Mouse (Mus musculus) T-helper 2 cell (primary cell): ENCODE measurements around the gene Nup210l.

Experiments
- in situ Hi-C: fragments of 300-600 bp; cut with MboI, MseI; formaldehyde crosslinking; loops from one replicate; pipeline ENCODE4 v1.15.1; 2025; ENCODE audit warnings: high pct_unique_total_duplicates

Nup210l gene

DNA sequence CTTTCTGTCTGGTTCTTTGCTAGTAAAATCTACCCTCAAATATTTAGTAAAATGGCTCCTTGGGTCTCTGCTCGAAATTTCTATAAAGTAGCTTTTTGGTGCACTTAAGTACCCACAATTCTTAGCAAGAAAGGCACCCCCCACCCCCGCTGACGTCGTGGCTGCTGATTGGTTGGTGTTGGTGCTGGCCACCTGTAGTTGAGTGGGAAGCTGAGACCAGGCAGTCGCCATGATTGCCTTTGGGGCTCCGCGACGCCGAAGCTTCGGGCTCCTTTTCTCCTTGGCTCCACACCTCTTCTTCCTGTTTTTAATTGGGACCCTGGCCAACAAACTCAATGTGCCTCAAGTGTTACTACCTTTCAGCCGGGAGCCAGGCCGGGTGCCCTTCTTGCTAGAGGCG is at the start of gene Nup210l:
Gene Nup210l (plus strand): TSS at position 195 of the 400 bp plus-strand sequence.
- in situ Hi-C loops: no loop called here

DNA sequence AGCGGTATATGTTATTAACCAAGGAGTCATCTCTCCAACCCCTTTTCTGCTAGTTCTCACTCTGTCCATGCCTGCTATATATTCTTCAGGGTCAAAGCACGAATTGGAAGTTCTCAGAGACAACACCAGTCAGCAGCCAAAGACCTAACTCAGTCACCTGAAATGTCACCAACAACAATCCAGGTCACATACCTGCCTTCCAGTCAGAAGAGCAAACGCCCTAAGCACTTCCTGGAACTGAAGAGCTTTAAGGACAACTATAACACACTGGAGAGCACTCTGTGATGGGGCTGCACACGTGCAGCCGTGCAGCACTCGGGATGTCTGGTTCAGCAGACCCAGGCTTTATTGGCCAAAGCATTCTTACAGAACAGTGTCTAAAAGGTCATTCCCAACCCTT is 42.4 kb upstream of the Nup210l start:
- in situ Hi-C loops: no loop called here

DNA sequence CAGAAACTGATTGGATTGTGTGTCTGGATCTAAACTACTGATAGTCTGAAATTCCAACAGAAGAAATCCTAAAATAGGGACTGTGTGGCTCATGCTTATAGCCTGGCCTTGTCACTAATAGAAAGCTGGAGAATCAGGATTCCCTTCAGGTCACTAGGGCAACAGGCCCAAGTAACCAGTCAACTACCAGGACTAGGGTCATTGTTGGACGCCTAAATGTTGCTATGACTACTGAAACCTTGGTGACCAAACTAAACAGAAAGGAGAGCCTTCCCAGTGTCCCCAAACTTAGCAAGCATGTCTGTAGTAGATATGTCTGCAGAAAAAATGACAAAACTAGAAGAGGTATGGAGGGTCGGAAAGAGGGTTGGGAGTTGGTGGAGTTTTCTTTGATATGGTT is 41.4 kb upstream of the Nup210l start:
- in situ Hi-C loops: no loop called here

DNA sequence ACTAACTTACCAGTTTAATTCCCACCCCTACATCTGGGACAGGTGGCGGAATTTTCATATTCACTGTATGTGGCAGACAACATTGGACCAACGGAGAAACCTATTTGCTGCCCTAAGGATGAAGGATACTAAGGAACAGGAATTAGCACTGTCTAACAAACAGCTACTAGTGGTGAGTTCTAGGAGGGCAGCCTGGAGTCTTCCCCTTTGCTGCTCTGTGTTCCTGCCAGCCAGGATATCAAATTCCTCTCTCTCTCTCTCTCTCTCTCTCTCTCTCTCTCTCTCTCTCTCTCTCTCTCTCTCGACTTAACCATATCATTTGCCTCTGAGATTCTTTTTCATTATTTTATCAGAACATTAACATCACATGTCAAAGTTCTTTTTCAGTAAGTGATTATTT is 39.5 kb upstream of the Nup210l start:
- in situ Hi-C loops: no loop called here

DNA sequence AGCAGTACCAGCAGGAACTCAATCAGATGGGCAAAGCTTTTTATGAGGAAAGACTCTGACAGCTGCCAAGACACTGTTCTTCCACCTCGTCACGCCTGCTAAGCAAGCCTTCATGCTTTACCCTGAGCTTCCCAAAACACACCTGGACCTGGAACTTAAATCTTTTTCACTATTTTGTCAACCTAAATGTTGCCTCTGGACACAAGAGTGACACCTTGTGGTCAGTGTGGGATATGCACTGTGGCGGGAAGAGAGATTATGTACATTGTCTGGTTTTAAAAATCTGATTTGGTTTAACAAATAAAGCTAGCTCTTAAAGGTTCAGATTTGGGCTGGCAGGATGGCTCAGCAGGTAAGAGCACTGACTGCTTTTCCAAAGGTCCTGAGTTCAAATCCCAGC is 38.4 kb upstream of the Nup210l start:
- in situ Hi-C loops: no loop called here

DNA sequence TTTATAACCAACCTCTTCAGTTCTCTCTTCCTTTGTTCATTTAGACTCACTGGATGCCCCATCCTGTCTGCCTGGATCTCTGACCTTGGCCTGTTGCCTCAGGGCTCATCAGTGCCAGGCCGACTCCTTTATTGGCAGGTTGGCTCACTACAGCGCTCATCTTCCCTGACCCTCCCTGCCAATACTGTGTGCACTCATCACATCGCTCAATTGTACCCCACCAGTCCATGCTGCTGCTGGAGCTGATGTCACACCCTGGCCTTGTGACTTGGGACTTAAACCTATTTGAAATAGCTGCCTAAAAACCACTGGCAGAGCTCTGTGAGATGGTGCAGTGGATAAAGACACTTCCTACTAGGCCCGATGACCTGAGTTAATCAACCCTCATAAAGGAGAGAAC is 36.1 kb upstream of the Nup210l start:
- in situ Hi-C loops: no loop called here

DNA sequence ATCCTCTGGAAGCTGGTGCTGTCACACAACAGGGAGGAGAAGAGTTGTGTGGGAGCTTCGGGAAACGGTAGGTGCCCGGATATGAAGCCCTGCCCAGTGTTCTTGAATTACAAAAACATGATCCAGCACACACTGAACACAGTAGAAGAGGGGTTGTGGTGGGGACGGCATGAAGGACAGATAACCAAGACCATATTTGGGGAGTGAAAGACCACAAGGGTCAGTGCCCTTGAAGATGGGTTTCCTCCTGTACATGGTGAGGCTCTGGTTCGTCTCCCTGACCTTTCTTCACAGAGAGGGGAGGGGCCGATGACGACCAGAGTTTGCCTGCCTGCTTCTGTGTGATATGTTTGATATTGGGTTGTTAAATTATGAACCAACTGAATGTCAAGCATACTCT is 34.2 kb upstream of the Nup210l start:
- in situ Hi-C loops: loop anchor here (10.0 kb wide), 1 partner anchor 1385 kb away; the partner anchor contains the start of gene Khdc4

DNA sequence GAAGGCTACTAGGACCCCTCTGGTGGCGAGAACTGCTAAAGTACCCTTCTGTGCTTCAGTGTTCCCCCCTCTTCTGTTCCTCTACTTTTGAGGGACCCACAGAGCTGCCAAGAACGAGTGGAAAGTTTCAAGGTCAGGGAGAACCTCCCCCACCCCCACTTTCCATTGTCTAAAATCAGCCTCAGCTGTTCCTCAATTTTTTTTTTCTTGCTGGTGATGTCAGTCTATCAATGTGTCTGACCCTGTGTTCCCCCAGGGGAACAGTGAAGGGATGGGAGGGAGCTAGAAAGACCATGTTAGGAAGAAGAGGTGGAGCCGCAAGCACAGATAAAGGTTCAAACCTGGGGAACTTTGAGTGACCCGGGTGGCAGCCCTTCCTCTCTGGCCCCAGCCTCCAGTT is 31.6 kb upstream of the Nup210l start, which contains the start of gene Tpm3:
Gene Tpm3 (plus strand): TSS at position 356 of the 400 bp plus-strand sequence.
- in situ Hi-C loops: loop anchor here (10.0 kb wide), 1 partner anchor 1387 kb away; the partner anchor contains the start of gene Khdc4

DNA sequence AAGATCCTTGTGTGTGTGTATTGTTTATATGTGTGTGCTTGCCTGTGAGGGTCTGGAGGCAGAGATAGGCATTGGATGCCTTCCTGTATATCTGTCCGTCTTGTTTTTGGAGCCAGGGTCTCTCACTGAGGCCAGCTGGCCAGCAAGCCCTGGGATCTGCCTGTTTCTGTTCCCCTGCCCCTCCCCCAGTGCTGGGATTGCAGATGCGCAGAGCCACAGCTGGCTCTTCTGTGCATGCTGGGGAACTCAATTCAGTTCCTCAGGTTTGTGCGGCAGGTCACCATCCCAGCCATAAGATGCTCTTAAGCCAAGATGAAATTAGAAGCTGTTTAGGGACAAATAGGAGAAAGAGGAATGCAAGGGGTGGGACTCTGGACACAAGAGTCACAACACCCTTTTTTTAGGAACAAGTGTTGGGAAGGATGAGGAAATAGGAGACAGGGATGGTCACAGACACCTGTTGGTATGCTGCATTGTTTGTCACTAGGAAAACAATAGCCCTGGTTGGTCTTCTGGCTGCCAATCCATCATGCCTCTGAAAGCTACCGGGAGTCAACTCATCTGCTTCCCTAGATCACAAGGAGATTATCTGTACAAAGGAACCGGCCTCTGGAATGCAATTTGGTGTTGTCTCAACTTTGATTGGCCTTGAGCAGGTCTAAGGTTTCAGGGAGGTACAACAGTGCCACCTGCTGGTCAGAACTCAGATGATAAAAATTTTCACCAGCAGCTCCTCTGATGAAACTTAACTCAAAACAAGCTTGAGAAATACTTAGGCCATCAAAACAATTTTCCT is 26.8 kb upstream of the Nup210l start:
- in situ Hi-C loops: loop anchor here (10.0 kb wide), 1 partner anchor 1392 kb away; the partner anchor contains the start of gene Khdc4

DNA sequence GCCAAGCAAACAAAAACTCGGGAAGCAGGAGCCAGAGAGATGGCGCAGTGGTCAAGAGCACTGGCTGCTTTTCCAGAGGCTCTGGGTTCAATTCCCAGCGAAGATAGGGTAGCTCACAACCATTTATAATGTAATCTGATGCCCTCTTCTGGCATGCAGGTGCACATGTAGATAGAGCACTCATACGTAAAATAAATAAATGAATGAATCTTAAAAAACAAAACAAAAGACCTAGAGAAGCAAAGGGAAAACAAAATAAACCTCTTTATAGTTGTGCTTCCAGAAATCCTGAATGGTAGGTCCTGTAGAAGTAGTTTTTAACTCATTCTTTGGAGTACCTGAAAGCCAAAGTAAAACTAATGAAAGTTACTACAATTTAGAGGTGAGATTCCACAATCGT is 25.7 kb upstream of the Nup210l start:
- in situ Hi-C loops: loop anchor here (10.0 kb wide), 1 partner anchor 1393 kb away; the partner anchor contains the start of gene Khdc4

DNA sequence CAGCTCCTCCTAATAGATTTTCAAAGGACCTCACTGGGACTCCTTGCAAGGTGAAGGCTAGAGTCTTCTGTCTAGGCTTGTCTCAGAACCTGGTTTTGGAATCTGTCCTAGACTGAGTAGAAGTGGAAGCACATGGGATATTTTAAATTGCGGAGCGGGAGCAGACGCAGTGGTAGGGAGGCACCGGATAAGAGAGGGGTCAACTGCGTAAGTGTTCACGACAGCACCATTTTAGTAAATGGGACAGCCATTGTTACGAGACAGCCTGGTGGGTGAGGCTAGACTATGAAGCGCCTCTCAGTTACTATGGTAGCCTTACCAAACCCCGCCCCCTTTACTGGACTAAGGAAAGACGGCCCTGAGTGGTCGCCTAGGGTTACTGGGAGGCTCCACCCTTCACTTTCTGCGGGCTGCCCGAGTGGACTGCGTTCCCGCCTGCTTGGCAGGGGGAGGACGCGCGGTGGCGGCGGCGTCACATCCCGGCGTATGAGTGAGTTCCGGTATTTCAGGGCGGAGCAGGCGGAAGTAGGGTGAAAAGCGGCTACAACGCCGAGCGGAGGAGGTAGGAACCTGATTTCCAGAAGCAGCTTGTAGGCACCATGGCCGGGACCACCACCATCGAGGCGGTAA is 24.7 kb upstream of the Nup210l start:
- in situ Hi-C loops: loop anchor here (10.0 kb wide), 1 partner anchor 1394 kb away; the partner anchor contains the start of gene Khdc4

DNA sequence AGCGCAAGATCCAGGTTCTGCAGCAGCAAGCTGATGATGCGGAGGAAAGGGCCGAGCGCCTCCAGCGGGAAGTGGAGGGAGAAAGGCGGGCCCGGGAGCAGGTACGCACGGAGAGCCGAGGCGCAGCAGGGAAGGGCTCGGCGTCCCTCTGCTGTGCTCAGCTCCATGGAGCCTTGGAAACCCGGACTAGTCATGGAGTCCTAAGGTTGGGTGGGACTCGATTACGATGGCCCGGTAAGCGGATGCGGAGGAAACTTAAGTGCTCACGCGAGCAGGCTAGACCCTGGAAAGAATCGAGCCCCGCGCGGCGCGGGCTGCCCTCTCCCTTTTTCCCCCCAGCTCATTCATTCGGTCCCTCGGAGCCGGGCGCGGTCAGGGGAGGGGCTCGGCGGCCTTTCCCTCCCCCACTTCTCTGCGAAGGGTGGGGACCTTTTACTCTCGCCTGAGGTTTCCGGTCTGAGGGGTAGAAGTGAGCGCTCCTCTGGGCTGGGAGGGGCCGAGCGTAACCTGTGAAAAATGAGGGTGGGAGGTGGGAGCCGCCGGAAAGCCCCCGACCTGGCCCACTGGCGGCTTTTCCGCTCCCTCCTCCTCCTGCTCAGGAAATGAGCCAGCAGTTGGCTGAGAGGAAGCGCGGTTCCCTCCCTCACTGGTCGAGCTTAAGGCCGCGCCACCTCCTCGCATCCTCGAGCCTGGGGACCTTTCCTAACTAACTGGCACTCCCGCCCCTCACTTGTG is 24.0 kb upstream of the Nup210l start:
- in situ Hi-C loops: loop anchor here (10.0 kb wide), 1 partner anchor 1395 kb away; the partner anchor contains the start of gene Khdc4

DNA sequence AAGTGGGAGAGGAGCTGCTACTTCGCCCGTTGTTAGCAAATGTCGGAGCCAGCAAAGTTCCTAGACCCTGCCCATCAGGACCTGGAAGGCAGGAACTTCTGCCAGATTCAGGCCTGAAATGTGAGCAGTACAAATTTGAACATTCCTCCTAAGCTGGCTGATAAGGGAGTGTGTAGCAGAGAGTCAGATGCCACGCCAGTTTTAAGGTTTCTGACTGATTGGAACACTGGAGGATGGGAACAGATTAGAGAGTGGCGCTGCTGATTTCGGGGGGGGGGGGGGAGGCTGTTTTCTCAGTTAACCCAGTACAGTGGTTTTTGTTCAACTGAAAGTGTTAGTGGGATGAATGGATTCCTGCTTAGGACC is 23.5 kb upstream of the Nup210l start:
- in situ Hi-C loops: no loop called here

DNA sequence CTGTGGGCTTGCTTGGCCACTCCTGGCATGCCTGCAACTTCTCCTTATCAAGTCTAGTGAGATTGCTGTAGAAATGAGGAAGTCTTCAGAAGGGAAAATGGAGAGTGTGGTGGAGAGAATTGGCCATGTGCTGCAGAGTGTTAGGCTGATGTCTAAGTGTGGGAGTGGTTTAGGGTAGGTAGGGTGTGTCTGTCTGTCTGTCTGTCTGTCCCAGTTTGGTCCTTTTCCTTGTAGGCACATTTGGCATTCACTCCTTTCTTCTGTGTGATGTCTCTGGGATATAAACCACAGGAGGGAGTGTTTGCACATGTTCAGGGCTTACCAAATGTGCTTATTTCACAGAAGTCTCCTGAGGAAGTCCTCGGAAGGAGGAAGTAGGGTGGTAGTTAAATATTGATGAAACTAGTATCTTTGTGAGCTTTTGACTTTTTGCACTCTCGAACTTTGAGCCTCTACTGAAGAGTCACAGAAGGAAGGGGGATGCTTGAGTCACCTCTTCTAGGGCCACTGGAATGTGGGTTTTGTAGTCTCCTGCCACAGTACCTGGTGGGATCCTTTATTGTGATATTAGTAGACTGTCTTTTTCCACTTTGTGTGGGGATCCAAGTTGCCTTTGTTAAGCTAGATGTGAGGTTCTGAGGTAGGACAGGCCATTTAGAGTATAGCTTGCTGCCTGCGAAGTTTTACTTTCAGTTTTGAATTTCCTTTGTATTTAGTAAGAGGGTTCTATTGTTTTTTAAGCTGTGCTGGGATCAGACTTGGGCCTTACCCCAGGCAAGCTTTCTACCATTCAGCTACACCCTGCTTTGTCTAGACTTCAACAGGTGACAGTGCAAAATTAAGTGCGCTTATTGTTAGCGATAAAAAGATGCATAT is 22.3 kb upstream of the Nup210l start:
- in situ Hi-C loops: no loop called here

DNA sequence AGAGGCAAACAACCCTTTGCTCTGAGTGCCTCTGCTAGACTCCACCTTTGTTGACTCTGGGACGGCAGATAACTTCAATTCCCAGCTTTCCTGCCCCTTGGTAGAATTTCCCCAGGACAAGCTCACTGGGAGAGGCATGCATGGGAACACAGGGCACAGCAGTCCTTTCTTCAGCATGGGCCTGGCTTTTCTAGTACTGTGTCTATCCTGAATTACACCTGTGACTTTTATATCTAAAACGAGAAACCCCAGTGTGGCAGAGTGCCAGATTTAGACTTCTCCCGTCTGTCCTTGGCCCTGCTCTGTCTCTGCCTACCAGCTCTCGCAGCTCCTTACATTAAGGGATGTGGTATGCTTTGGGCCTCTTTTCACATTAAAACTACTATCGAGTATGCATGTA is 20.9 kb upstream of the Nup210l start:
- in situ Hi-C loops: no loop called here

DNA sequence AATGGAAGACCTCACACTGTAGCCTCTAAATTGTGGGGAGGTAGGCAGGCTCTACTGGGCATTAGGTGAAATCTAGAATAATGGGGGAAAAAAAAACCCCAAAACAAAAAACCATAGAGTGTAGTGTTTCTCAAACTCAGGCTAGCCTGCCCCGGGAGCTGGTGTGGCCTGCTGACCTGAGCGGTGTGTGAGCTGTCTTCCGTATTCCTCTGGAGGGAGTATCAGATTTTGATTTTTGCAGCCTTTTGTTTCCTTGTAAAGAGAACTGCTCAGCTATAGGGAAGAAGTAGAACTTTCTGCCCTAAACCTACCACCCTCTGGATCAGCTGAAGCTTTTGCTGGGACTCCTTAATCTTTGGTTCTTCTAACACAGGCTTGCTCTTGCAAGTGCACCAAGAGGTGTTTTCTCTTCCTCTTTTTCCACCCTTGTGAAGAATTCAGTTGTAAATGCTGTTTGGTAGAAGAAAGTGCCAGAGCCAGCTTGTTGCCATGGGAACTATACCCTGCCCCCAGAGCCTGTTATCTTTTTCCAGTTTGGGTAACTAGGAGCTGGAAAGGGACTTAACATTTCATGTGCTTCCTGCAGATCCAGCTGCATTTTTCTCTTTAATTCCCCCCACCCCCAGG is 20.1 kb upstream of the Nup210l start:
- in situ Hi-C loops: no loop called here

DNA sequence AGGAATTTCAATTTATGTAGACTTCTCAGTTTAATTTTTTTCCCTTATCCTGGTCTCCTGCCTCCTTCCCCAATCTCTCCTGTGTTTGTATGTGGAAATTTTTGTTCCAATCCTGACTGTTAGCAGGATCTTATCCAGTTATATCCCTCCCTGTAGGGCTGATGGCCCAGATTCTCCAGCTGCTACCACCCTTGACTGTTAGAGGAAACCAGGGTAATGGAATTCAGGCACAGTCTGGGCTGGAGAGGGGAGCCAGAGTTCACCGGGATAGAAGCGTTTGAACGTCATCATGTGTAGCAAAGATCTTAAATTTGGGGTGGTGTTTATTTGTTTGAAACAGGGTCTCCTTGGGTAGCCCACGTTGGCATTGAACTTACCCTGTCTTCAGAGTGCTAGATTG is 19.1 kb upstream of the Nup210l start:
- in situ Hi-C loops: no loop called here

DNA sequence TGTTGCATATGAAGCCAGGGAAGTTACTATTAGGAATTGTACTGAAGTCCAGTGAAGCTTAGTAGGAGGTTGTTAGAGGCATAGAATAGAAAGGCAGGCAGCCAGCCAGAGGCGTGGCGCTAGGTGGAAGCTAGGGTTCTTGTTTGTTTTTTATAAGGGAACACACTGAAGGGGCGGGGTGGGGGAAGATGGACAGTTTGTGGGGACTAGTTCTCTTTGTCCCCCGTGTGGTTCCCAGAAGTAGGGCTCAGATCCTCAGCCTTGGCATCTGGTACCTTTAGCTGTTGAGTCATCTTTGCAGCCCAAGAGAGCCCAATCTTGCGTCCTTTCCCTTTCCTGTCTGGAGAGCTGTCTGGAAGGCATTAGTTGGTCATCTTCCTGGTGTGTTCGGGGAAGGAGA is 18.7 kb upstream of the Nup210l start:
- in situ Hi-C loops: no loop called here

DNA sequence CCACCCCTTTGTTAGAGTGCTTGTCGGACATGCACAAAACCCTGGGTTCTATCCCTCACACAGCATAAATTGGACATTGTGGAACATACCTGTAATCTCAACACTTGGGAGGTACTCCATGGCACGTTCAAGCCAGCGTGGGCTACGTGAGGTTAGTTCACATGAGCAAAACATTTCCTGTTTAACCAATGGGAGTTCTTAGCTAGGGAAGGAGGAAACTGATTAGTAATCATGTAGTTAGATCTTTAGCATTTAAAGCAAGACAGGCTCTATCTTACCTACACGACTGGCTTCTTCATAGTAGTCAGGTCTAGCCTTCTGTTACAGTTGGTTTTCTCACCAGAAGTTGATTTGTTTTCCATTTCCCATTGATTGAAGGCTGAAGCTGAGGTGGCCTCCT is 17.9 kb upstream of the Nup210l start:
- in situ Hi-C loops: no loop called here

DNA sequence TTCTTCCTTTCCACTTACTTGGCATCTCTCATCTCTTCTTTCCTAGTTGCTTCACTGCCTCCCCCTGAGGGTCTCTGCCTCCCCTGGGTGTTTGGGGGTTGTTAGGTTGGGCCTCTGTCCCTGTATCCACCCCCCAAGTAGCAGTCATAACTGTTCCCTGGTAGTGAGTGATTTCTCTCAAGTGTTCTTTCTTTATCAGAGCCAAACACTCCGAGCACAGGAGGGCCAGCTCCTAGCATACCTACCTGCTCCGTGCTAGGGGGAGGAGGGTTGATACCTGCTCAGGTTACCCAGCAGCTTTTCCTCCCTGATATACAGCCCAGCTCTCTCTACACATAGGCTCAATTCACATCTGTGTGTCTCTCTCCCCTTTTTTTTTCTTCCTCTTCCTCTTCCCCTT is 15.3 kb upstream of the Nup210l start:
- in situ Hi-C loops: no loop called here

DNA sequence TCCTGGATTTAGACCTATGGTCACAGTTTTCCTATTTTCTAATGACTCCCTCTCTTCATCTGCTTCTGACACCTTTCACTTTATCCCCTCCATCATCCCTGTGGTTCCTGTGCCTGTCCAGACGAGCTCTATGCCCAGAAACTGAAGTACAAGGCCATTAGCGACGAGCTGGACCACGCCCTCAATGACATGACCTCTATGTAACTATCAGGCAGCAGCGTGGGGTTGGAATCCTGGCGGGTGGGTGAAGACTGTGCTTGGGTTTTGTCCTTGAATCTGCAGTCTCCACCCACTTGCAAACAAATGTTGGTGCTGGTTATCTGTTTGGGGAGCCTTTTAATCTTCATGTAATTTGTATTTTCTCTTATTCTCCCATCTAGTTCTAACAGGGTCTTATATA is 13.0 kb upstream of the Nup210l start:
- in situ Hi-C loops: no loop called here
